Mouse (Mus musculus): Measurements from ENCODE around the gene Vps35l. TPM values are rescaled to one million over a fixed set of nuclear protein-coding genes. Genes with fewer than 3 reads are reported as not detected.

Vps35l gene
- total RNA-seq (2021): 10 to 100 TPM; 50.4 to 61.4 TPM
- long read RNA-seq, experiment 1, full-length matches to known transcripts: 47 of 61 reads
- long read RNA-seq, experiment 1, partial matches to known transcripts: 6 of 61 reads
- long read RNA-seq, experiment 1, other reads (novel, unspliced or antisense): 8 of 61 reads
- long read RNA-seq, experiment 2, full-length matches to known transcripts: 53 of 72 reads
- long read RNA-seq, experiment 2, partial matches to known transcripts: 9 of 72 reads
- long read RNA-seq, experiment 2, other reads (novel, unspliced or antisense): 10 of 72 reads

GRCm38 (mm10) chr7:118739975-118740531 lies at the start of gene Vps35l:
Gene Vps35l, plus strand, starts transcription at chr7:118740226.
- peak; percentile 76 to 88 for DNase-seq (ENCODE audit: low spot score in 2 of 2)

- DNase-seq (ENCODE audit: low spot score in 2 of 2): no peak
These were observed 48.7 kb upstream of the Vps35l start for GRCm38 (mm10) chr7:118691287-118691686.

GRCm38 (mm10) chr7:118696146-118696545 lies 43.9 kb upstream of the Vps35l start:
- DNase-seq (ENCODE audit: low spot score in 2 of 2): no peak

- no peak for DNase-seq (ENCODE audit: low spot score in 2 of 2)
These were observed 42.9 kb upstream of the Vps35l start for GRCm38 (mm10) chr7:118697168-118697567.

- no peak for DNase-seq (ENCODE audit: low spot score in 2 of 2)
These were observed 41.1 kb upstream of the Vps35l start for GRCm38 (mm10) chr7:118698882-118699281.

- no peak for DNase-seq (ENCODE audit: low spot score in 2 of 2)
These were observed 36.9 kb upstream of the Vps35l start for GRCm38 (mm10) chr7:118703144-118703561.

- no peak for DNase-seq (ENCODE audit: low spot score in 2 of 2)
These were observed 35.8 kb upstream of the Vps35l start for GRCm38 (mm10) chr7:118704001-118704850.

GRCm38 (mm10) chr7:118705101-118705961 lies 34.7 kb upstream of the Vps35l start, which contains the start of gene Gde1:
Gene Gde1, minus strand, starts transcription at chr7:118705778.
- peak; percentile 92 to 95 for DNase-seq (ENCODE audit: low spot score in 2 of 2)

GRCm38 (mm10) chr7:118706051-118706450 lies 34.0 kb upstream of the Vps35l start:
- no peak for DNase-seq (ENCODE audit: low spot score in 2 of 2)

GRCm38 (mm10) chr7:118706488-118706887 lies 33.5 kb upstream of the Vps35l start:
- DNase-seq (ENCODE audit: low spot score in 2 of 2): no peak

GRCm38 (mm10) chr7:118707216-118707615 lies 32.8 kb upstream of the Vps35l start:
- no peak for DNase-seq (ENCODE audit: low spot score in 2 of 2)

- no peak for DNase-seq (ENCODE audit: low spot score in 2 of 2)
These were observed 32.0 kb upstream of the Vps35l start for GRCm38 (mm10) chr7:118708002-118708401.

- no peak for DNase-seq (ENCODE audit: low spot score in 2 of 2)
These were observed 29.2 kb upstream of the Vps35l start for GRCm38 (mm10) chr7:118710776-118711175.

GRCm38 (mm10) chr7:118712228-118713173 lies 27.5 kb upstream of the Vps35l start, which contains the start of gene Ccp110:
Gene Ccp110, plus strand, starts transcription at chr7:118712552.
- DNase-seq (ENCODE audit: low spot score in 2 of 2): peak; percentile 93 to 96

GRCm38 (mm10) chr7:118714873-118715272 lies 25.2 kb upstream of the Vps35l start:
- no peak for DNase-seq (ENCODE audit: low spot score in 2 of 2)

GRCm38 (mm10) chr7:118718066-118718465 lies 22.0 kb upstream of the Vps35l start:
- no peak for DNase-seq (ENCODE audit: low spot score in 2 of 2)

GRCm38 (mm10) chr7:118723927-118724326 lies 16.1 kb upstream of the Vps35l start:
- no peak for DNase-seq (ENCODE audit: low spot score in 2 of 2)

GRCm38 (mm10) chr7:118725459-118725858 lies 14.6 kb upstream of the Vps35l start:
- no peak for DNase-seq (ENCODE audit: low spot score in 2 of 2)

- no peak for DNase-seq (ENCODE audit: low spot score in 2 of 2)
These were observed 11.0 kb upstream of the Vps35l start for GRCm38 (mm10) chr7:118728846-118729587.

All from left cerebral cortex, adult 18-20 months (tissue).